Mouse (Mus musculus): Measurements from ENCODE around the gene Sec22c. TPM values are rescaled to one million over a fixed set of nuclear protein-coding genes. Genes with fewer than 3 reads are reported as not detected.

Sec22c gene
- polyA plus RNA-seq, 1 experiment, result 15.4 TPM

DNA sequence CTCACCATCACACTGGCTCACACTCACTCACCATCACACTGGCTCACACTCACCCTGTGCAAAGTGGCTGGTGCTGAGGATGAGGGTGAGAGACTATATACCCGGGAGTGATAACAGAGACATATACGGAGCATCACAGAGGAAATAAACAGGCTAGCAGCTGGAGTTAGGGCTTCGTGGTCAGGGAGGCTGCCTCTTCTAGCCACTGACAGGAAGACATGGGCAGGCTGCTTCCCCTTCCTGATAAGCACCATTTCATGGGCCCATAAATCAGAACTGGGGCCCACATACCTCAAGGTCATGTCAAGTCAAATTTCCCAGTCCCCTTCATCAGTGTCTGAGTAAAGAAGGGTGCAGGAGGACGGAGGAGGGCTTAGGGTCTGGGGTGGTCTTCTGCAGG, 28.2 kb downstream of the Sec22c start:
- H3K27ac ChIP-seq (ENCODE audit: insufficient read depth, low read length), result no peak overlapping the region
- H3K4me3 ChIP-seq (ENCODE audit: insufficient read depth, low read length), result no peak overlapping the region
- no peaks in the 10 kb centered on the region for H3K4me1 ChIP-seq (ENCODE audit: control insufficient read depth, insufficient read depth, low read length)
- TF ChIP-seq POLR2A (IDR thresholded peaks at IDR 0.05; ENCODE audit: extremely low read depth, insufficient read depth, low read length) (no peak), CTCF (IDR thresholded peaks at IDR 0.05; ENCODE audit: extremely low read depth, insufficient read depth, low read length) (no peak)

DNA sequence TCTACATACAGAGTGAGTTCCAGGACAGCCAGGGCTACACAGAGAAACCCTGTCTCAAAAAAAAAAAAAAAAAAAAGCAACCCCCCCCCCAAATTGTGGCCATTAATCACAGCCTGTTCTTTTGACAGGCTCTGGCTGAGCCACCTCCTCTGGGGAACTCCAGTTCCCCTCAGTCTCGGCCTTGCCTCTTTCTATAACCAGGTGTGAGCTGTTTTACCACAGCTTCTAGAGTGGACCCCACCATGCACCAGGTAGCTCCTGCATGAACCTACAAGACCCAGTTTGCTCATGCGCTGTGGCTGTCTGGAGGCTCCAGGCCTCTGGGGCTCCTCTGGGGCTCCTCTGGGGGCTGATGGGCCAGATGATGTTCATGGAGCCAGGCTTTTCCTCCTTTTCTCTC, 29.7 kb downstream of the Sec22c start:
- H3K4me3 ChIP-seq (ENCODE audit: insufficient read depth, low read length), result no peak overlapping the region
- TF ChIP-seq POLR2A (IDR thresholded peaks at IDR 0.05; ENCODE audit: extremely low read depth, insufficient read depth, low read length) (no peak), CTCF (IDR thresholded peaks at IDR 0.05; ENCODE audit: extremely low read depth, insufficient read depth, low read length) (no peak)
- H3K4me1 ChIP-seq (ENCODE audit: control insufficient read depth, insufficient read depth, low read length), result no peaks in the 10 kb centered on the region
- no peak overlapping the region for H3K27ac ChIP-seq (ENCODE audit: insufficient read depth, low read length)

DNA sequence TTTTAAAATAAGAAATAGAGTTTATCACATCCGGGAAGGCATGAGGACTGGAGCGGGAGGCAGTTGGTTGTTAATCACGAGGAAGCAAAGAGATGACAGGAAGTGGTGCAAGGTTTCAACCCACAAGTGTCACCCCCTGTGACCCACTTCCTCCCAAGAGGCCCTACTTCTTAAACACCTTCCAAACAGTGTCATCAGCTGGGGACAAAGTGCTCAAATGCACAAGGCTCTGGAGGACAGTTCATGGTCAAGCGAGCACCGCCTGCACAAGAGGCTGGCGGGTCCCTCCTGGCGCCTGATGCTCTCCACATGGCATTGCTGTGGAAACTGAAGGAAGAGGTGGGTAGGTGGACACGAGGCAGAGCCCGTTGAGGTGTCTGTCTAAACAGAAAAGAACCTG, 30.3 kb downstream of the Sec22c start:
- TF ChIP-seq CTCF (IDR thresholded peaks at IDR 0.05; ENCODE audit: extremely low read depth, insufficient read depth, low read length) (no peak), POLR2A (IDR thresholded peaks at IDR 0.05; ENCODE audit: extremely low read depth, insufficient read depth, low read length) (no peak)
- Histone ChIP-seq H3K4me1 (ENCODE audit: control insufficient read depth, insufficient read depth, low read length) (no peaks in the 10 kb centered on the region), H3K4me3 (ENCODE audit: insufficient read depth, low read length) (no peak overlapping the region), H3K27ac (ENCODE audit: insufficient read depth, low read length) (no peak overlapping the region)

DNA sequence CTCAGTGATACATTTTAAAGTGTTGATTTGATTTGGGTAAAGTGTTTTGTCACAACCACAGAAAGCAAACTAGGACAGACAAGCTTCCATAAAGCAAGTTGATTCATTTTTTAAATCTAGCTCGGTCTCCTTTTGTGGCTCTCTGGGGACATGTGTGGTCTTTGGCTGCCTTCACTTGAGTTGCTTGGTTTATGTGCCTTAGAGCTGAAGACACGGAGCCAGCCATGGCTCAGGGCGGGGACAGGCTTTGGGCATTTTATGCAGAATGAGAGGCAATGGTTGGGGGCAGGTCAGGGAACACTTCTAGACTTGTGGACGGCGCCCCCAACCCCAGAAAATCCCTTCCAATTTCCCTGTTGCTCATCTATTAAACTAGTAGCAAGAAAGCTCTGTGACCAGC, 31.6 kb downstream of the Sec22c start:
- Histone ChIP-seq H3K4me1 (ENCODE audit: control insufficient read depth, insufficient read depth, low read length) (no peaks in the 10 kb centered on the region), H3K27ac (ENCODE audit: insufficient read depth, low read length) (no peak overlapping the region), H3K4me3 (ENCODE audit: insufficient read depth, low read length) (no peak overlapping the region)
- TF ChIP-seq CTCF (IDR thresholded peaks at IDR 0.05; ENCODE audit: extremely low read depth, insufficient read depth, low read length), result no peak
- no peak for TF ChIP-seq POLR2A (IDR thresholded peaks at IDR 0.05; ENCODE audit: extremely low read depth, insufficient read depth, low read length)

DNA sequence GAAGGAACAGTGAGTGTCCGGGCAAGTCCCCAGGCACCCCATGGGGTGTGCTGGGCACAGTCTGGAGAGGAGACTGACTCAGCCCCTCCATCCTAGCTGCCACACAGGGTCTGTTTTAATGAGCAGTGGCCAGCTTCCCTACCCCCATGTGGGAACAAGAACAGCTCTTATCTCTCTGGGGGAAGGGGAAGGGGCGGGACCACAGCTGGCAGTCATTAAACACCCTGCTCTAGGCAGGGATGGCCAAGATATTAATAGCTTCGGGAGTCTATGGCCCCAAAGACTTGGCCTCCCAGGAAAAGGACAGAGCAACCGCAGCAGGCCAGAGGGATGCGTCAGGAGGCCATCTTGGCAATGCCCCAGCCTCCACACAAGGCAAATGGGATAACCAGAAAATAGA, 33.0 kb downstream of the Sec22c start:
- no peak overlapping the region for H3K27ac ChIP-seq (ENCODE audit: insufficient read depth, low read length)
- H3K4me3 ChIP-seq (ENCODE audit: insufficient read depth, low read length), result no peak overlapping the region
- TF ChIP-seq POLR2A (IDR thresholded peaks at IDR 0.05; ENCODE audit: extremely low read depth, insufficient read depth, low read length) (no peak), CTCF (IDR thresholded peaks at IDR 0.05; ENCODE audit: extremely low read depth, insufficient read depth, low read length) (no peak)
- 0 out of 2 replicates have a peak, but pooled peaks cover 2% of the 10 kb centered on the region for H3K4me1 ChIP-seq (ENCODE audit: control insufficient read depth, insufficient read depth, low read length)

DNA sequence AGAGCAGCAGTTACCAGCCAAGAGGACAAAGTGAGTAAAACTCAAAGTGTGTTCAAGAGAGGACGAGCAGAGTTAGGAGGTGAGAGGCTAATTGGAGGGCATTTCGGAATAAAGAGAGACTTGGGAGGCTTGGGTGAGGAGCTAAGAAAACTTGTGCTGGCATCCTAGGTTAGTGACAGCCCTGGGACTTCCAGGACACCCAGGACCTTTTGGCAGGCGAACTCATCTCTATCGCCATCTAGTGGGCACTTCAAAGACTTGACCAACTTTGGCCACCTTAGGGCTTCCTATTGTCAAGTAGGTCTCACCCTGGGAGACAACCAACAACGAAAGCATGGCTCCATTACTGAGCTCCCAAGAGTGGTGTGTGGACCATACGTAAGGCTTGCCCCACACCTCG, 34.0 kb downstream of the Sec22c start:
- no peak overlapping the region for H3K27ac ChIP-seq (ENCODE audit: insufficient read depth, low read length)
- H3K4me3 ChIP-seq (ENCODE audit: insufficient read depth, low read length), result no peak overlapping the region
- 0 out of 2 replicates have a peak, but pooled peaks cover 2% of the 10 kb centered on the region for H3K4me1 ChIP-seq (ENCODE audit: control insufficient read depth, insufficient read depth, low read length)
- TF ChIP-seq POLR2A (IDR thresholded peaks at IDR 0.05; ENCODE audit: extremely low read depth, insufficient read depth, low read length) (no peak), CTCF (IDR thresholded peaks at IDR 0.05; ENCODE audit: extremely low read depth, insufficient read depth, low read length) (peak; percentile 56)

DNA sequence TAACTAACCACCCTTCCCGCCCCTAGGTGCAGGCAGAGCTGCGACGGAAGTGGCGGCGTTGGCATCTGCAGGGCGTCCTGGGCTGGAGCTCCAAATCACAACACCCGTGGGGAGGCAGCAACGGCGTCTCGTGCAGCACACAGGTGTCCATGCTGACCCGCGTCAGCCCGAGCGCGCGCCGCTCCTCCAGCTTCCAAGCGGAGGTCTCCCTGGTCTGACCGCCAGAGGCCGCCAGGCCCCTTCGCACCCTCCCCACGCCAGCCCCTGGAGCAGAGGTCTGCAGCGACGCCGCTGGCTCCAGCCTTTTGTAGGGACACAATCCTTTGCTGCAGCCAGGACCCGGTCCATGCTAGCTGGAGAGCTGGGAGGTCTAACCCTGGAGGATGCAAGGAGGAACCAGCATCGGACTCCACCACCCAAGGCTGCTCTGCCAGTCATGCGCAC, 35.9 kb downstream of the Sec22c start:
- Histone ChIP-seq H3K4me3 (ENCODE audit: insufficient read depth, low read length) (0 out of 2 replicates have a peak overlapping the region, but pooled peaks have one; percentile 0), H3K27ac (ENCODE audit: insufficient read depth, low read length) (no peak overlapping the region), H3K4me1 (ENCODE audit: control insufficient read depth, insufficient read depth, low read length) (0 out of 2 replicates have a peak, but pooled peaks cover 4% of the 10 kb centered on the region)
- TF ChIP-seq CTCF (IDR thresholded peaks at IDR 0.05; ENCODE audit: extremely low read depth, insufficient read depth, low read length) (peak; percentile 22; the same call in 1 of the 2 replicates), POLR2A (IDR thresholded peaks at IDR 0.05; ENCODE audit: extremely low read depth, insufficient read depth, low read length) (no peak)

DNA sequence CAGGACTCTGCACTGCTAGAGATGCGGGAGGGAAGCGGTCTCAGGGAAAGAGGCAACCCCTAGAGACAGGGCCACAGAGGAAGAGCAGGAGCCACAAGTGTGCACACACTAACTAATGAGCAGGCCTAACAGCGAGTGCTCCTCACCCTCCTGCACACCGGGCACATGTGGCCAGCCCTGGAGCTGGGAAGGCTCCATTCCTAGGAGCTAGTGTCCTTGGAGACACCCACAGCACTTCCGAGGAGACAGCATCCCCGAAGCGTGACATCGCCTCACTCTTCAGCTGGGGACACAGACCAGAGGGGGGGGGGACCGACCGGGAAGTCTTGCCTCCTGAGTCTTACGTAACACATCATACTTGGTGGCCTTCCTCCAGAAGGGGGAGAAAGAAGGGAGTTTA, 37.5 kb downstream of the Sec22c start:
- TF ChIP-seq POLR2A (IDR thresholded peaks at IDR 0.05; ENCODE audit: extremely low read depth, insufficient read depth, low read length) (no peak), CTCF (IDR thresholded peaks at IDR 0.05; ENCODE audit: extremely low read depth, insufficient read depth, low read length) (no peak)
- no peak overlapping the region for H3K27ac ChIP-seq (ENCODE audit: insufficient read depth, low read length)
- peaks cover 7% of the 10 kb centered on the region; the same call in 1 of the 2 replicates for H3K4me1 ChIP-seq (ENCODE audit: control insufficient read depth, insufficient read depth, low read length)
- H3K4me3 ChIP-seq (ENCODE audit: insufficient read depth, low read length), result no peak overlapping the region

DNA sequence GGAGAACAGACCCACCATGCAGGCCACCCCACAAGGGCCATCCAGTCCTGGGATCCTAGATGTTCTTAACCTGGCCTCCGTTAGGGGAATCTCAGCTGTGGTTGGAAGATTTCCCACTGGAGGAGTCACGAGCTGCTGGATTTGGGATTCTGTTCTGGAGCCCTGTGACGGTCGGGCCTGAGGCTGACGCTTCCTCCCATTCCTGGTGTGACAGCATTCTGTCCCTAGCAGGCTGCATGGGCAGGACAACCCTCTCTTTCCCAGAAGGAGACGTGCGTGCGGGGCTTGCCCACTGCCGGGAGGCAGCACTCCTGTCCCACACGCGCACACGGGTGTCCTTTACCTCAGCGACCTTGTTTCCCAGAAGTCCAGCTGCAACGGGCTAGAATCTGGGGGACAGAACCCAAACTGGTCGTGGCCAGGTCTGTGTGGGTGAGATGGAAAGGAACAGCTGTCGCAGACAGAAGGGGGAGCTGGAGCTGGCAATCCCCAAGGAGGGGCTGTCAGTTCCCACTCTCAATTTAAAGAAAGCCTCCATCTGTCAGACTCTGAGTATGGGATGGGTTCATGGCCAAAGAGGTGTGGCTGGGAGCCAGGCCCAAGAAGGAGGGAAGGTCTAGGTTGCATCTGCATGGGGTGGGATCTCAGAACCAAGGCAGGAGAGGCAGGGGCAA, 38.2 kb downstream of the Sec22c start:
- Histone ChIP-seq H3K4me1 (ENCODE audit: control insufficient read depth, insufficient read depth, low read length) (peaks cover 7% of the 10 kb centered on the region; the same call in 1 of the 2 replicates), H3K27ac (ENCODE audit: insufficient read depth, low read length) (0 out of 2 replicates have a peak overlapping the region, but pooled peaks have one; percentile 4), H3K4me3 (ENCODE audit: insufficient read depth, low read length) (no peak overlapping the region)
- TF ChIP-seq POLR2A (IDR thresholded peaks at IDR 0.05; ENCODE audit: extremely low read depth, insufficient read depth, low read length), result no peak
- no peak for TF ChIP-seq CTCF (IDR thresholded peaks at IDR 0.05; ENCODE audit: extremely low read depth, insufficient read depth, low read length)

DNA sequence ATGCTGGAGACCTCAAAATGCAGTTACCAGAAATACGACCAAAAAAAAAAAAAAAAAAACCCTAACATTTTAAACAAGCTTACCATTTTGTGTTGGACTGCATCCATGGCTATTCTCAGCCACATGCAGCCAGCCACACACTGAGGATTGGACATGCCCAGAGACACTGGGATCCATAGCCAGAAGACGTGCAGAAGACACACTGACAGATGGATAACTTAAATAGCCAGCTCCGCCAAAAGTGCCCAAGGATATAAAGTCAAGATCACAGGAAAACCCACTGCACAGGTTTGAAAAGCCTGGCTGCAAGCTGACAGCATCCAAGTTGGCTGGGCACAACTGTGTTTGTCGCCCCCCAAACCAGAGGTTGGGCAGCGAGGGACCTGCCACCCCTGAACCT, 41.2 kb downstream of the Sec22c start:
- Histone ChIP-seq H3K27ac (ENCODE audit: insufficient read depth, low read length) (no peak overlapping the region), H3K4me3 (ENCODE audit: insufficient read depth, low read length) (no peak overlapping the region)
- TF ChIP-seq POLR2A (IDR thresholded peaks at IDR 0.05; ENCODE audit: extremely low read depth, insufficient read depth, low read length) (no peak), CTCF (IDR thresholded peaks at IDR 0.05; ENCODE audit: extremely low read depth, insufficient read depth, low read length) (no peak)

More for the DNA sequence above, 41.2 kb downstream of the Sec22c start:
- peaks cover 9% of the 10 kb centered on the region; the same call in 1 of the 2 replicates for H3K4me1 ChIP-seq (ENCODE audit: control insufficient read depth, insufficient read depth, low read length)
